Mouse (Mus musculus): Measurements from ENCODE around the gene Map3k5.

DNA sequence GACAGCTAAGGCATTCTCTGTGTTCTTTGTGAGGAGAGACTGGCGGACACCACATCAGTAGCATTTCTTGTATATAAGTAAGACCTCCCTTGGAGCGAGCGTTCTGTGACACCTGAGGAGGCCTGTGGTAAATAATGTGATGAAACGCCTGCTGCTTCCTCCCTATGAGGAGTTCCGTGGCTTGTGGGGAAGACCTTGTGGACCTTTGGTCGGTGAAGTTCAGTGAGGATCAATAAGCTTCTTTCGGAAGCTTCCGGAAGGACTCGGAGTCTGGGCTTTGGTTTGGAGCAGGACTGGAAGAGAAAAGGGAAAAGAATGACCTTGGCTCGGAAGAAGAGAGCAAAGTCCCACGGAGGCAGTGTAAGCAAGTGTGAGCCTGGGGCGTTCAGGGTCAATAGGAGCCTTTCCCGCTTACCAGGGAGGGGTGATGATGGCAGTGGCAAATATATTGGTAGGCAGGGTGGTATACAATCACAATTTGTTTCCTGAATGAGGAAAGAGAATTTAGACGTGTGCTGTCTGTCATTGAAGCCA, 136.4 kb downstream of the Map3k5 start:
- TF ChIP-seq CTCF (IDR thresholded peaks at IDR 0.05; ENCODE audit: borderline replicate concordance, insufficient read depth, low read depth, low read length) (no peak), POLR2A (IDR thresholded peaks at IDR 0.05; ENCODE audit: borderline replicate concordance, insufficient read depth, low read length) (no peak)

Measured in cerebellum, adult 2 months (tissue).